In the genomic region with DNA sequence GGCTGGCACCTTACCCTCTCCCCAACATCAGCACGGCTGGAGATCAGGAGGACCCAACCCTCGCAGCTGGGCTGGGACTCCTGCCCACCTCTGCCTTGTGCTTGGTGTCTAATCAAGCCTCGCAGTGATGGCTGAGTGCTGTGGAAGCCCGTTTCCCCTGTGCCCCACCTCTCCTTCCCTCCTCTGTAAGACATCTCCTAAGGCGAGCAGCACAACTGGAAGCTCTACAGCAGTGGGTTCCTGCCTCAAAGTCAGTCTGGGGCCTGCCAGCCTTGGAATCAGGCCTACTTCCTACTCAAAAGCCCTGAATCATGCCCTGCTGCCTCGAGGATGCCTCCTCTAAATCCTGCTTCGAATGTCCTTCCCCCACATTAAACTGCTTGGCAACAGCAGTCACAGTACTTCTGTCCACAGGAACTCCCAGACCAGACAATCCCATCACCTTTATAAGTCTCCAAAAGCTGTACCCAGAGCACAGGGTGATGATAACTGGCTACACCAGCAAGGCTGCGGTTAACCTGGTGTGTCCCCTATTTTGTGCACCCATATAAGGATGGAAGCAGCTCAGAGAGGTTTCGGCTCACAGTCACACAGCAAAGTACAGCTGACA, we compare ENCODE assay signal across 9 mouse cellular contexts. TPM values are rescaled to one million over a fixed set of nuclear protein-coding genes. Genes with fewer than 3 reads are reported as not detected.
DNase-seq lines count a peak whose midpoint lies in the region; ATAC-seq and TF ChIP-seq lines count a peak whose summit lies in the region.
"Had no signal": no experiment of that assay in that cellular context is flagged by ENCODE, and none has a peak within 500 bp of the region (broad histone marks: within the 10 kb centered on the region; RNA-seq: fewer than 3 reads in every experiment).

No protein-coding gene starts in this region.

- H3K4me3 ChIP-seq in heart, adult 2 months = peak overlapping the region; percentile 77
- no peak overlapping the region; the same call in 1 of the 2 replicates for H3K4me3 ChIP-seq in forebrain, embryonic 14.5 days (ENCODE audit: low read depth, low read length)
- no peak overlapping the region for H3K4me3 ChIP-seq in liver, postnatal 0 days (ENCODE audit: low read depth, low read length)

- no peaks in the 10 kb centered on the region for H3K79me2 ChIP-seq in heart, adult 2 months (replicated peaks; ENCODE audit: control insufficient read depth, insufficient read depth, low read length)

- intact Hi-C loops in heart, adult 2 months (cut with DNase I) = no loop called here
- intact Hi-C loops in heart, postnatal 14 days (cut with DNase I) = no loop called here

- peak overlapping the region; percentile 14; the same call in 1 of the 2 replicates for H3K9ac ChIP-seq in heart, adult 2 months (ENCODE audit: low read depth, low read length)
- H3K9ac ChIP-seq in forebrain, embryonic 14.5 days (ENCODE audit: low read length) = no peak overlapping the region; the same call in 1 of the 2 replicates
- no peak overlapping the region for H3K9ac ChIP-seq in liver, postnatal 0 days (replicated peaks)

- H3K27me3 ChIP-seq in heart, adult 2 months (ENCODE audit: control insufficient read depth, insufficient read depth, low read length) = no peaks in the 10 kb centered on the region
- H3K27me3 ChIP-seq in forebrain, embryonic 14.5 days (replicated peaks; ENCODE audit: control insufficient read depth, insufficient read depth, low read length) = no peaks in the 10 kb centered on the region
- no peaks in the 10 kb centered on the region for H3K27me3 ChIP-seq in liver, postnatal 0 days (ENCODE audit: insufficient read depth, low read length)

- TF ChIP-seq EP300 in heart, adult 2 months (IDR thresholded peaks at IDR 0.05; ENCODE audit: insufficient read depth, low read depth, low read length) = no peak
- TF ChIP-seq EP300 in liver, postnatal 0 days (IDR thresholded peaks at IDR 0.05; ENCODE audit: low read depth) = no peak

- peak overlapping the region; percentile 94 for H3K27ac ChIP-seq in heart, adult 2 months
- H3K27ac ChIP-seq in forebrain, embryonic 14.5 days (ENCODE audit: low read depth, low read length) = no peak overlapping the region
- no peak overlapping the region for H3K27ac ChIP-seq in liver, postnatal 0 days (ENCODE audit: low read depth)

- no peak for ATAC-seq in forebrain, embryonic 14.5 days
- ATAC-seq in liver, postnatal 0 days = no peak

- WGBS in heart, adult 2 months = 70% methylated on average over 9 of the region's 9 CpGs
- 87% methylated on average over 9 of the region's 9 CpGs for whole genome bisulfite sequencing in forebrain, embryonic 14.5 days
- 75% methylated on average over 9 of the region's 9 CpGs for WGBS in liver, postnatal 0 days (ENCODE audit: insufficient replicate concordance)

- no peak for DNase-seq in heart, adult 2 months
- no peak for DNase-seq in heart, postnatal 14 days
- peak; percentile 51 for DNase-seq in A20 (ENCODE audit: low read depth, low spot score)
- no peak for DNase-seq in forebrain, embryonic 14.5 days (ENCODE audit: low spot score)
- no peak for DNase-seq in liver, postnatal 0 days
- no peak for DNase-seq in natural killer cell, adult 2 months (ENCODE audit: low spot score in 2 of 2)
- DNase-seq in adrenal gland, adult 18-20 months (ENCODE audit: low spot score in 2 of 2) = no peak
- DNase-seq in layer of hippocampus, postnatal 25 days (ENCODE audit: extremely low spot score in 1 of 2, low spot score in 1 of 2) = no peak

- H3K9me3 ChIP-seq in forebrain, embryonic 14.5 days (replicated peaks; ENCODE audit: control insufficient read depth, low read length) = no peaks in the 10 kb centered on the region
- H3K9me3 ChIP-seq in liver, postnatal 0 days (ENCODE audit: low read length) = no peaks in the 10 kb centered on the region

- no peak for TF ChIP-seq POLR2A in heart, adult 2 months (IDR thresholded peaks at IDR 0.05; ENCODE audit: insufficient read depth, low read depth, low read length)

- H3K4me2 ChIP-seq in forebrain, embryonic 14.5 days (ENCODE audit: low read length) = peak overlapping the region; percentile 91
- peak overlapping the region; percentile 100 for H3K4me2 ChIP-seq in liver, postnatal 0 days (ENCODE audit: low read depth, low read length)

- TF ChIP-seq CTCF in heart, adult 2 months (IDR thresholded peaks at IDR 0.05) = no peak
- no peak for TF ChIP-seq CTCF in liver, postnatal 0 days (IDR thresholded peaks at IDR 0.05; ENCODE audit: low read depth)

- peaks cover 8% of the 10 kb centered on the region for H3K4me1 ChIP-seq in heart, adult 2 months (ENCODE audit: control insufficient read depth, insufficient read depth, low read length)
- H3K4me1 ChIP-seq in forebrain, embryonic 14.5 days (ENCODE audit: control insufficient read depth, insufficient read depth, low read length) = peaks cover 10% of the 10 kb centered on the region
- H3K4me1 ChIP-seq in liver, postnatal 0 days (ENCODE audit: insufficient read depth) = peaks cover 14% of the 10 kb centered on the region

- no peaks in the 10 kb centered on the region for H3K36me3 ChIP-seq in heart, adult 2 months (ENCODE audit: control insufficient read depth, insufficient read depth, low read length)
- no peaks in the 10 kb centered on the region for H3K36me3 ChIP-seq in forebrain, embryonic 14.5 days (ENCODE audit: control insufficient read depth, insufficient read depth, low read length)
- H3K36me3 ChIP-seq in liver, postnatal 0 days (replicated peaks; ENCODE audit: insufficient read depth, low read length) = no peaks in the 10 kb centered on the region

RNA-seq across cellular contexts. Expression of a gene that starts 1.2 kb away (rescaled TPM):
- 100 to 1,000 TPM; 136 to 149 TPM for total RNA-seq in heart, adult 2 months (2021)
- polyA plus RNA-seq in heart, adult 2 months (2012; rRNA removed) = 46.4 and 61.9 TPM in 2 replicates
- total RNA-seq in heart, postnatal 14 days (2021) = 10 to 100 TPM; 66.8 to 69.4 TPM
- 35.6 and 41.1 TPM in 2 replicates for polyA plus RNA-seq in forebrain, embryonic 14.5 days (2014; fragmentation: Nextera tagmentation; extraction: Ambion mirVana)
- 22.0 and 23.0 TPM in 2 replicates for polyA plus RNA-seq in liver, postnatal 0 days (2015; fragmentation: Nextera tagmentation; extraction: Ambion mirVana)
- 10 to 100 TPM; 27.6 to 33.3 TPM for total RNA-seq in adrenal gland, adult 18-20 months (2021)
- total RNA-seq in layer of hippocampus, postnatal 25 days (2021) = 10 to 100 TPM in 1 of 2 experiments, 1 to 10 TPM in 1; 9.9 to 10.2 TPM

RNA-seq across cellular contexts. Expression of a gene that starts 1.2 kb away (rescaled TPM):
- total RNA-seq in heart, adult 2 months (2021) = 1 to 10 TPM; 1.0 to 1.7 TPM
- 11.0 TPM in 2 replicates for polyA plus RNA-seq in heart, adult 2 months (2012; rRNA removed)
- total RNA-seq in heart, postnatal 14 days (2021) = 1 to 10 TPM; 2.0 to 2.6 TPM
- 2.2 and 3.8 TPM in 2 replicates for polyA plus RNA-seq in forebrain, embryonic 14.5 days (2014; fragmentation: Nextera tagmentation; extraction: Ambion mirVana)
- 0.26 and 0.49 TPM in 2 replicates for polyA plus RNA-seq in liver, postnatal 0 days (2015; fragmentation: Nextera tagmentation; extraction: Ambion mirVana)
- total RNA-seq in adrenal gland, adult 18-20 months (2021) = 1 to 10 TPM; 1.1 TPM
- 1 to 10 TPM; 1.1 to 1.4 TPM for total RNA-seq in layer of hippocampus, postnatal 25 days (2021)

RNA-seq across cellular contexts. Expression of a gene that starts 3.9 kb away (rescaled TPM):
- total RNA-seq in heart, adult 2 months (2021) = 100 to 1,000 TPM; 193 to 236 TPM
- 432 and 597 TPM in 2 replicates for polyA plus RNA-seq in heart, adult 2 months (2012; rRNA removed)
- total RNA-seq in heart, postnatal 14 days (2021) = 10 to 100 TPM; 73.8 to 83.6 TPM
- polyA plus RNA-seq in forebrain, embryonic 14.5 days (2014; fragmentation: Nextera tagmentation; extraction: Ambion mirVana) = 3.2 and 5.4 TPM in 2 replicates
- polyA plus RNA-seq in liver, postnatal 0 days (2015; fragmentation: Nextera tagmentation; extraction: Ambion mirVana) = 0.36 and 0.74 TPM in 2 replicates
- 1 to 10 TPM; 1.9 to 2.4 TPM for total RNA-seq in adrenal gland, adult 18-20 months (2021)
- total RNA-seq in layer of hippocampus, postnatal 25 days (2021) = 1 to 10 TPM; 2.4 to 3.3 TPM

RNA-seq across cellular contexts. Expression of a gene that starts 6.7 kb away (rescaled TPM):
- total RNA-seq in heart, adult 2 months (2021) = not detected
- polyA plus RNA-seq in heart, adult 2 months (2012; rRNA removed) = 0.14 TPM in 1 of 2 replicates, not detected in the other
- total RNA-seq in heart, postnatal 14 days (2021) = not detected
- polyA plus RNA-seq in forebrain, embryonic 14.5 days (2014; fragmentation: Nextera tagmentation; extraction: Ambion mirVana) = not detected in 2 replicates
- not detected in 2 replicates for polyA plus RNA-seq in liver, postnatal 0 days (2015; fragmentation: Nextera tagmentation; extraction: Ambion mirVana)
- not detected for total RNA-seq in adrenal gland, adult 18-20 months (2021)
- total RNA-seq in layer of hippocampus, postnatal 25 days (2021) = not detected
- total RNA-seq: layer of hippocampus, adult 2 months had no signal

RNA-seq across cellular contexts. Expression of a gene that starts 12.9 kb away (rescaled TPM):
- 10 to 100 TPM; 21.5 to 28.0 TPM for total RNA-seq in heart, adult 2 months (2021)
- 68.7 and 89.9 TPM in 2 replicates for polyA plus RNA-seq in heart, adult 2 months (2012; rRNA removed)
- 10 to 100 TPM; 11.7 to 15.2 TPM for total RNA-seq in heart, postnatal 14 days (2021)
- polyA plus RNA-seq in forebrain, embryonic 14.5 days (2014; fragmentation: Nextera tagmentation; extraction: Ambion mirVana) = 1.8 and 2.3 TPM in 2 replicates
- 19.3 and 22.0 TPM in 2 replicates for polyA plus RNA-seq in liver, postnatal 0 days (2015; fragmentation: Nextera tagmentation; extraction: Ambion mirVana)
- total RNA-seq in adrenal gland, adult 18-20 months (2021) = 10 to 100 TPM; 16.1 to 20.8 TPM
- 1 to 10 TPM; 2.0 to 2.5 TPM for total RNA-seq in layer of hippocampus, postnatal 25 days (2021)

Comparison
In these comparisons a context has a peak if more than half of its experiments do, and no peak if none do; other contexts are left out.
1. RNA of a gene that starts 3.9 kb away (total RNA-seq): 193 to 236 TPM in heart, adult 2 months and 73.8 to 83.6 TPM in heart, postnatal 14 days; 2.4 to 3.3 TPM in layer of hippocampus, postnatal 25 days and 1.9 to 2.4 TPM in adrenal gland, adult 18-20 months; every median in the first group is over 10 times any median in the second.